Mouse (Mus musculus): ENCODE measurements at regions not wholly inside any gene's neighbourhood (a gene's known extent, or its start where the extent isn't known, plus 50 kb on each side); places are given as distances from the start of the nearest gene placed in this dataset.

DNA sequence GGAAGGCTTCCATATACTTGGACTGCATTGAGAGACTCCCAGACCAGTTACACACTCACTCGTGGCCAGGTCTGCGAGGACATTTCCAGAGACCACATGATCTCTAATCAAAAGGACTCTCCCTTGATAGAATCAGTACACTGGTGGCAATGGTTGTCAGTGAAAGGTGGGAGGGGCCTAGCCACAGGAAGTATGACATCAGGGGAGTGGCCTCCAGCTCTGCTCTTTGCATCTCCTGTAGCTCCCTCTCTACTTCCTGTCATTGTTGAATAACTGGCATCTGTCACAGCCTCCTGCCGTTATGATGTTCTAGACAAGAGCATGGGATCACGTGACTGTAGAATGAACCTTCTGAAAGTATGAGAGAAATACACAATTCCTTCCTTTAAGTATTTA is 164.3 kb upstream of the Cdh4 start:
- no peak overlapping the region for H3K4me3 ChIP-seq (ENCODE audit: low read depth, low read length)
- H3K4me1 ChIP-seq (replicated peaks; ENCODE audit: control insufficient read depth, insufficient read depth) = no peaks in the 10 kb centered on the region
- no peak overlapping the region for H3K9ac ChIP-seq (ENCODE audit: low read length)
- no peaks in the 10 kb centered on the region for H3K27me3 ChIP-seq (ENCODE audit: control insufficient read depth, insufficient read depth, low read length)
- H3K9me3 ChIP-seq (ENCODE audit: control insufficient read depth, low read length) = no peaks in the 10 kb centered on the region
- TF ChIP-seq EP300 (optimal IDR thresholded peaks at IDR 0.05) (no peak), CTCF (IDR thresholded peaks at IDR 0.05; ENCODE audit: low read depth) (no peak)
- DNase-seq (ENCODE audit: low spot score) (no peak), ATAC-seq (ENCODE audit: low FRiP score, low TSS enrichment) (no peak)
- H3K4me2 ChIP-seq (replicated peaks; ENCODE audit: low read depth) = no peak overlapping the region
- WGBS = 73% methylated on average over 4 of the region's 4 CpGs
- H3K27ac ChIP-seq (replicated peaks) = no peak overlapping the region
- H3K36me3 ChIP-seq (ENCODE audit: control insufficient read depth, insufficient read depth, low read length) = no peaks in the 10 kb centered on the region

DNA sequence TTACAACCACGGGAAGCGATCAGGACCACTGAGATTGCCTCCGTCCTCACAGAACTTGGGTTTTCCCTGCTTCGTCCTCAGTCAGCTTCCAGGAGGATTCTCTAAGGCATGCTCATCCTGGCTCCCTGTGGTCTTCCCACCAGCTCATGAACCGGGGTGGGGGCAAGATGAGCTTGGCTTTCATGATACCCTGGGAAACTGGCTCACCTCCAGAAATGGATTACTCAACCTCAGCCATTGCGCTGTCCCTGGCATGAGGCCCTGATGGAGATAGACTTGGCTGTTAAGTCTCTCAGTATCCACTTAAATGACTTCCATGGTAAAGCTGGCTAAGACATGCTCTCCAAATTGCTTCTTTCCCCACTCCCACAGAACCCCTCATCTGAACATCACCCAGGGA is 160.0 kb upstream of the Cdh4 start:
- H3K27me3 ChIP-seq (ENCODE audit: control insufficient read depth, insufficient read depth, low read length) = no peaks in the 10 kb centered on the region
- WGBS = 76% methylated on average over 6 of the region's 6 CpGs
- no peaks in the 10 kb centered on the region for H3K36me3 ChIP-seq (ENCODE audit: control insufficient read depth, insufficient read depth, low read length)
- H3K27ac ChIP-seq (replicated peaks) = no peak overlapping the region
- no peaks in the 10 kb centered on the region for H3K4me1 ChIP-seq (replicated peaks; ENCODE audit: control insufficient read depth, insufficient read depth)
- ATAC-seq (ENCODE audit: low FRiP score, low TSS enrichment) (no peak), DNase-seq (ENCODE audit: low spot score) (no peak)
- TF ChIP-seq EP300 (optimal IDR thresholded peaks at IDR 0.05) (no peak), CTCF (IDR thresholded peaks at IDR 0.05; ENCODE audit: low read depth) (no peak)
- H3K4me2 ChIP-seq (replicated peaks; ENCODE audit: low read depth) = no peak overlapping the region
- no peak overlapping the region for H3K4me3 ChIP-seq (ENCODE audit: low read depth, low read length)
- H3K9me3 ChIP-seq (ENCODE audit: control insufficient read depth, low read length) = no peaks in the 10 kb centered on the region
- no peak overlapping the region for H3K9ac ChIP-seq (ENCODE audit: low read length)

DNA sequence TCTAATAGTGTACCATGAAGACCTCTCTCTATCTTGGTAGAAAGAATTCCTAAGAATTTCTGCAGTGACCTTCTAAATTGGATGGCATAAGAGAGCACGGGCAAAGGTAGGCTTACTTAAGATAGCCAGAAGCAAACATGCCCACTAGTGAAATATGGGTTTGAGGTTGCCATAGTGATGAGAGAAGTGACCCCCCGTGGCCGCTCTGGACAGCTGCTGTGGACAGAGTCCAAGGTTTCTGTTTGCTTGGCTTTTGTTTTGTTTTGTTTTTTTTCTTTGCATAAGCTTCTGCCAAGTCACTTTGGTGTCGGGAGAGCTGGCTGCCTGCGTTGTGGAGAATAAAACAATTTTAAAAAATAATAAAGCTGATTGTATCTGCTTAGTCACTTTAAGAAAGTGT is 151.8 kb upstream of the Cdh4 start:
- Histone ChIP-seq H3K4me2 (replicated peaks; ENCODE audit: low read depth) (no peak overlapping the region), H3K4me1 (replicated peaks; ENCODE audit: control insufficient read depth, insufficient read depth) (no peaks in the 10 kb centered on the region), H3K27ac (replicated peaks) (no peak overlapping the region), H3K4me3 (ENCODE audit: low read depth, low read length) (no peak overlapping the region), H3K9ac (ENCODE audit: low read length) (no peak overlapping the region), H3K36me3 (ENCODE audit: control insufficient read depth, insufficient read depth, low read length) (no peaks in the 10 kb centered on the region), H3K9me3 (ENCODE audit: control insufficient read depth, low read length) (no peaks in the 10 kb centered on the region), H3K27me3 (ENCODE audit: control insufficient read depth, insufficient read depth, low read length) (no peaks in the 10 kb centered on the region)
- no peak for ATAC-seq (ENCODE audit: low FRiP score, low TSS enrichment)
- no peak for DNase-seq (ENCODE audit: low spot score)
- WGBS = 15% methylated on average over 5 of the region's 5 CpGs
- TF ChIP-seq EP300 (optimal IDR thresholded peaks at IDR 0.05) (no peak), CTCF (IDR thresholded peaks at IDR 0.05; ENCODE audit: low read depth) (no peak)

GRCm38 (mm10) chr2:179291046-179291563 is 151.1 kb upstream of the Cdh4 start:
- H3K36me3 ChIP-seq (ENCODE audit: control insufficient read depth, insufficient read depth, low read length) = no peaks in the 10 kb centered on the region
- 90% methylated on average over 1 of the region's 1 CpGs for WGBS
- no peak overlapping the region for H3K27ac ChIP-seq (replicated peaks)
- DNase-seq (ENCODE audit: low spot score) (no peak), ATAC-seq (ENCODE audit: low FRiP score, low TSS enrichment) (no peak)
- H3K4me1 ChIP-seq (replicated peaks; ENCODE audit: control insufficient read depth, insufficient read depth) = no peaks in the 10 kb centered on the region
- TF ChIP-seq CTCF (IDR thresholded peaks at IDR 0.05; ENCODE audit: low read depth) (no peak), EP300 (optimal IDR thresholded peaks at IDR 0.05) (no peak)
- no peak overlapping the region for H3K4me2 ChIP-seq (replicated peaks; ENCODE audit: low read depth)
- no peak overlapping the region for H3K9ac ChIP-seq (ENCODE audit: low read length)
- H3K4me3 ChIP-seq (ENCODE audit: low read depth, low read length) = no peak overlapping the region
- no peaks in the 10 kb centered on the region for H3K27me3 ChIP-seq (ENCODE audit: control insufficient read depth, insufficient read depth, low read length)
- H3K9me3 ChIP-seq (ENCODE audit: control insufficient read depth, low read length) = no peaks in the 10 kb centered on the region

GRCm38 (mm10) chr2:179291958-179292357 is 150.3 kb upstream of the Cdh4 start:
- Histone ChIP-seq H3K27ac (replicated peaks) (no peak overlapping the region), H3K4me2 (replicated peaks; ENCODE audit: low read depth) (no peak overlapping the region), H3K36me3 (ENCODE audit: control insufficient read depth, insufficient read depth, low read length) (no peaks in the 10 kb centered on the region), H3K9me3 (ENCODE audit: control insufficient read depth, low read length) (no peaks in the 10 kb centered on the region), H3K4me3 (ENCODE audit: low read depth, low read length) (no peak overlapping the region), H3K9ac (ENCODE audit: low read length) (no peak overlapping the region), H3K4me1 (replicated peaks; ENCODE audit: control insufficient read depth, insufficient read depth) (no peaks in the 10 kb centered on the region), H3K27me3 (ENCODE audit: control insufficient read depth, insufficient read depth, low read length) (no peaks in the 10 kb centered on the region)
- no peak for DNase-seq (ENCODE audit: low spot score)
- 78% methylated on average over 8 of the region's 8 CpGs for WGBS
- no peak for TF ChIP-seq CTCF (IDR thresholded peaks at IDR 0.05; ENCODE audit: low read depth)
- TF ChIP-seq EP300 (optimal IDR thresholded peaks at IDR 0.05) = no peak
- ATAC-seq (ENCODE audit: low FRiP score, low TSS enrichment) = no peak

DNA sequence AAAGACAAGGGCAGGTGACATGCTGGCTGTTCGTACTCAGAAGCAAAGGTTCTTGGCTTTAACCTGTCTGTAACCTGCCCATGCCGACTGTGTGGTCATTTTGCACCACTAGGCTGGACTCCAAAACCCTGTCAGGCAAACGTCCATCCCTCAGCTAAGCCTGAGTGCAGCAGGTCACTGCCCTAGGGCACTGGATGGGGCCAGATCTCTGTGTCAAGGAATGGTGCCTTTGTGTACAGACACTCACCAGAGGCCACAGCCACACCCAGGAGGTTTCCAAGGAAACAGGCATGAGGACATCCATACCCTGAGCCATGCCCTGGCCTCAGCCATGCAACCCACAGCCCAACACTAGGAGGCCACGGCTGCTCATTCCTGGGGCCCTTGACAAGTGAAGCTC is 149.7 kb upstream of the Cdh4 start:
- H3K9me3 ChIP-seq (ENCODE audit: control insufficient read depth, low read length) = no peaks in the 10 kb centered on the region
- WGBS = 42% methylated on average over 4 of the region's 4 CpGs
- no peak for ATAC-seq (ENCODE audit: low FRiP score, low TSS enrichment)
- no peak overlapping the region for H3K4me3 ChIP-seq (ENCODE audit: low read depth, low read length)
- DNase-seq (ENCODE audit: low spot score) = no peak
- no peak overlapping the region for H3K9ac ChIP-seq (ENCODE audit: low read length)
- 0 out of 2 replicates have a peak, but pooled peaks have one; percentile 10 for TF ChIP-seq CTCF (IDR thresholded peaks at IDR 0.05; ENCODE audit: low read depth)
- no peak for TF ChIP-seq EP300 (optimal IDR thresholded peaks at IDR 0.05)
- H3K27ac ChIP-seq (replicated peaks) = no peak overlapping the region
- H3K4me1 ChIP-seq (replicated peaks; ENCODE audit: control insufficient read depth, insufficient read depth) = no peaks in the 10 kb centered on the region
- H3K36me3 ChIP-seq (ENCODE audit: control insufficient read depth, insufficient read depth, low read length) = no peaks in the 10 kb centered on the region
- H3K27me3 ChIP-seq (ENCODE audit: control insufficient read depth, insufficient read depth, low read length) = no peaks in the 10 kb centered on the region
- no peak overlapping the region for H3K4me2 ChIP-seq (replicated peaks; ENCODE audit: low read depth)
